Mouse (Mus musculus) lung, postnatal 25 days (tissue): ENCODE results near the gene Ifngr1.
"Not testable (repeated sequence)": the region's sequence is repeated elsewhere in the genome, so short reads cannot be mapped to it uniquely, and the experiment has no call there.

Experiments used
- DNase-seq: peaks from one replicate; pipeline ENCODE4 v3.0.0; 2022; ENCODE audit warnings: low spot score

The Ifngr1 gene

GRCm38 (mm10) chr10:19587281-19587680 lies 4.5 kb upstream of the Ifngr1 start:
- DNase-seq: no peak

GRCm38 (mm10) chr10:19589626-19590025 lies 2.1 kb upstream of the Ifngr1 start:
- DNase-seq: no peak

DNA sequence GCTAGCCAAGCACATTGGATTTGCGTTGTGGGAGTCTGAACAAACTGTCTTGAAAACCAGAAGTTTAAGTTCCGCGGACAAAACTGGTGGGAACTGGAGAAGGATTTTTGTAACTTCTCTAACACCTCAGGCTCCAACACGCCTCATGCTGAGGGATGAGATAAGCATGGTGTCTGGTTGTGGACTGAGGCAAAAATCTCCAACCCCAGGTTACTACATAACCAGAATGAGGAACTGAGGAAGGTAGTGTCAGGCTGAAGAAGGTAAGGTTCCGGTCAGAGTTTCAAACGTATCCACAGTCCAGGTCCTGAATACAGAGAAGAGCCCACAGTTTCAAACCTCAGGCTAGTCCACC lies 486 bp upstream of the Ifngr1 start:
- no peak for DNase-seq

DNA sequence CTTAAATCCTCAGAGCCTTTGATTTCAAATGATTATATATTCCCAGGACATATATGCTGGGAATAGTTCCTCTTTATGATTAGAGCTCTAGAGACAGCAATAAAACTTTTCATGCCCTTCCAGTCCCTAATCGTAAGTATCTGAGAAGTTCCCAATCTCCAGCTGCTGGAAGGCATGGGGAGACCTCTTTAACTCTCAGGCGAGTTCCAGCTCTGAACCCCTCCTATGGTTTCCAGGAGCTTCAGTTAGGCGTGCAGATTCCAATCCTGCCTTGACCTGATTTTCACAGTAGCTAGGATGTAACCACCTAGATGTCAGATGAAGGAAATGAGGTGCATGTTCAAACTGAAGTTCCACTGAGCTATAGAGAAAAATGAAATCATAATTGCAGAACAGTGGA lies 807 bp downstream of the Ifngr1 start:
- no peak for DNase-seq

- DNase-seq: no peak
These were observed 1.5 kb downstream of the Ifngr1 start for GRCm38 (mm10) chr10:19593296-19593695.

DNA sequence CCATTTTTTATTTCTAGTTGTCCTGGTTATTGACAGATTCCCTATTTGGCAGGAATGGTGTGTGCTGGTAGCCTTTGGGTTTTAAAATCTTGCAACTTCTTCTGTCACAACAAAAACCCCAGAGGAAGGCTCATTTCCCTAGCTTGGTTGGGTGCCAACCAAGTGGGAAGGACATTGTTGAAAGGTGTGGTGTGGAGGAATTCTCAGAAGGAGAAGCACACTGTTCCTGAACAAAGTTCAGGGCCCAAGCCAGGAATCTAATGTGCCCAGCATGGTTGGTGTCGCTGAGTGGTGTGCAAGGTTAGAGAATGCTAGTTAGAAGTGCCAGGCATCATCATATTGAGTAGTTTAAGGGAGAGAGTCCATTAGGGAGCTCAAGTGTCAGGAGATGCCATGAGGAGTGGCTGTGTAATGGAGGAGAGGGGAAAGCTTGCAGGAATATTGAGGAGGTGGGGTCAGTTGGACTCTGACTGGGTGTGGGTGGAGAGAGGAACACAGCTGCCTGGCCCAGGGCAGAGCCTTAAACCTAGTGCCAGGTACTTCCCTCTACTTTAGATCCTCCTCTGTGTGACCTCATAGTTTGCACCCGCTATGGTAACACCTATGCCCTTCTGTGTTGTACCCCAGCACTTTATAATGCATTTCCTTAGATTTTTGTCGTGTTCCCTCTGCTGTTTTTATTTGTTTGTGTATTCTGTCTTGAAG lies 2.6 kb downstream of the Ifngr1 start:
- DNase-seq: no peak

GRCm38 (mm10) chr10:19596866-19597265 lies 5.1 kb downstream of the Ifngr1 start:
- DNase-seq: no peak

DNA sequence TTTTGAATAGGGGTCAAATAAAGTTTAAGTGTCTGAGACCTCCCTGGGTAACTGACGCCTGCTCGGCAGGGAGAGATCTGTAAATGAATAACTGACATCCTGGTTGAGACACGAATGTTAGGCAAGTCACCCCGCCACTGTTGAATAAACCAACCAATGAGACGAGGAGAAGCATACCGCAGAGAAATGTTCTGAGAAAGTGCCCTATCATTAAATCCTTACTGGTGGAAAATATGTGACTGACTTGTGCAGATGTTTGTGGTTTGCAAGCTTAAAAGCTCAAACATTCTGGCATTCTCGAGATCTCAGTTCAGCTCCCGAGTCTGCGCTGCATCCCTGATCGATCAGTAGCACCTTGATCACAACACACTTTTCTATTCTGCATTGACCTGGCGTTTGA lies 6.3 kb downstream of the Ifngr1 start:
- no peak for DNase-seq

DNA sequence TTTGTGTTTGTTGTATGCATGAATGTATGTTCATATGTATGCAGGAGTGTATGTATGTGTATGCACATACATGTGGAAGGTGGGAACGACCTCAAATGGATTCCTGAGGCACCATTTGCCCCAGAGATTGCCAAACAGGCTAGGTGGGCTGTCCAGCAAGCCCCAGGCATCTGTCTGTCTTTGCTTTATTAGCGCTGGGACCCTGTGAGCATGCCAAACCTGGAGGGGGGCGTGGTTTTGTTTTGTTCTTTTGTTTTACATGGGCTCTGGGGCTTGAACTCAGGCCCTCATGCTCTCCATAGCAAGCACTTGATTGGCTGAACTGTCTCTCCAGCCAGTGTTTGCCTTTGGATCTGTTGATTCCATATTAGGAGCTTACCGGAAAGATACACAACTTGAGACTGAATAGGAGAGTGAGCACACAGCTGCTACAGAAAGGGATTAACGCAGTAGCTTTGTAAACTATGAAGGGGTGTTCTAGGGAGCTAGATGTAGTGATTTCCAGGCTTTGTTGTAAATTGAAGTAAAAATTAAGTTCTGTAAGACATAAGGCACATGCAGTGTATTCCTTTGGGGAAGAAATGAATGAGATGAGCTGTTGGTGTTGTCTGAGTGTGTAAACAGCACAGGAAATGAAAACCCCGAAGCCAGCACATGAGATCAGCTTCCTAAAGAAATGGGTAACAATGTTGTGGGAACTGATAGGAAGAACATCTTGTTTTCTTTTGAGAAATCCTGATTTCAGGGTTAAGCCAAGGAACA lies 7.8 kb downstream of the Ifngr1 start:
- no peak for DNase-seq

- peak; percentile 57 for DNase-seq
These were observed 8.3 kb downstream of the Ifngr1 start for GRCm38 (mm10) chr10:19600093-19600420.

DNA sequence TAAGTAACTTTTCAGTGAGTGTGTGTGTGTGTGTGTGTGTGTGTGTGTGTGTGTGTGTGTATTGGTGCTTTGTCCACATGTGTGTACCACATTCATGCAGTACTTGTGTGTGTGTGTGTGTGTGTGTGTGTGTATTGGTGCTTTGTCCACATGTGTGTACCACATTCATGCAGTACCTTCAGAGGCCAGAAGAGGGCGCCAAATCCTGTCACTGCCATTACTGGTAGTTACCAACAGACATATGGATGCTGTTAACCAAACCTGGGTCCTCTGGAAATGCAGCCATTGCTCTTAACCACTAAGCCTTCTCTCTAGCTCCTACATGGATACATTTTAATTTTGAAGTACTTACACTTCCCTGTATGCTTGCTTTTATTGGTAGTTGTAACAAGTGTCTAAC lies 9.8 kb downstream of the Ifngr1 start:
- not testable (repeated sequence) for DNase-seq

- no peak for DNase-seq
These were observed 11.5 kb downstream of the Ifngr1 start for GRCm38 (mm10) chr10:19603231-19603630.

DNA sequence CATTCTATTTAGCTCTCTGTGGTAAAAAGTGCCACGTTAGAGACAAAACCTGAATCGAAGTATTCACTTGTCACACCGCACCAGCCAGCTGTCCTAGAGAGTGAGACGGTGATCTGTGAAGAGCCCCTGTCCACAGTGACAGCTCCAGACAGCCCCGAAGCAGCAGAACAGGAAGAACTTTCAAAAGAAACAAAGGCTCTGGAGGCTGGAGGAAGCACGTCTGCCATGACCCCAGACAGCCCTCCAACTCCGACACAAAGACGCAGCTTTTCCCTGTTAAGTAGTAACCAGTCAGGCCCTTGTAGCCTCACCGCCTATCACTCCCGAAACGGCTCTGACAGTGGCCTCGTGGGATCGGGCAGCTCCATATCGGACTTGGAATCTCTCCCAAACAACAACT lies 17.4 kb downstream of the Ifngr1 start:
- DNase-seq: no peak

DNA sequence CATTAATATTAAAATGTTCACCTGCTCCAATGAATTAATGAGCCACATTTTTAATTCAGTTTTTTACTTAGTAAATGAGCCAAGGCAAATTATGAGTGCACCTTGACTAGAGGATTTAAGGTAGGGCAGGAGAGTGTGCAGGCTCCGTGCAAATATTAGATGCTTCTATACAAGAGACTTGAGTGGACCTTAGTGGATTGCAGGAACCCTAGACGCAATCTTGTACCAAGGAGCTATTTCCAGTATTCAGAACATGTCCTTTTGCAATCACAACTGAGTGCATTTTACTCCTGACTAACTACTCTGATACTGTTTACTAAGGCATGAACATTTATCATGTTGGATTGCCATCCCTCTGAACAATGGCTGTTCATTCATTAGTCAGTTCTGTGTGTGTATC lies 19.9 kb downstream of the Ifngr1 start:
- DNase-seq: no peak

DNA sequence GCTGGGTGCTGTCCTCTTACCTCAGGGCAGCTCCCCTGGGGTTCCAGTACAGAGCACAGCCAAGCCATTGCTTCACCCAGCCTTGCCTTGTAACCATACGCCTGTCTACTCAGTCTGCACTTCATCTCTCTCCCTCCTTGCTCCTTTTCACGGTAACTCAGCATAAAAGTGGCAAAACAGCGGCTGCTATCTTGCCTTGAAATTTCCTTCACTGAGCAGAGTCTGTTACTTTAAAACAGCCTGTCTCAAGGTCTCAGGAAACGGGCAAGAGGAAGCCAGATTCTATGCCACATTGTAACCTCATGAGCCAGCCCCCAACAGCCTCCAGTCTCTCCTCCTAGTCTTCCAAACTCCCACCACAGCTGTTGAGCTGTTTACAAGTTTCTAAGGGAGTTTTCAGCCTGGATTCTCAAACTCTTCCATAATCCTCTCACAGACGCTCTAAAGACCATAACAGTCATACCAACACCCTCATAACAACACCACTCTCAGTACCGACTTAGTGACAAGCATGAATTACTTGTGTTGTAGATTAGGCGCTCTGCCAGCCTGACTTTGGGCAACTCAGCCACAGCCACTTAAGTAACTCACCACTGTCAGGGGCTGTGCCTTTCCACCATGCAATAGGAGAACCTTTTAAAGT lies 21.5 kb downstream of the Ifngr1 start:
- DNase-seq: no peak

DNA sequence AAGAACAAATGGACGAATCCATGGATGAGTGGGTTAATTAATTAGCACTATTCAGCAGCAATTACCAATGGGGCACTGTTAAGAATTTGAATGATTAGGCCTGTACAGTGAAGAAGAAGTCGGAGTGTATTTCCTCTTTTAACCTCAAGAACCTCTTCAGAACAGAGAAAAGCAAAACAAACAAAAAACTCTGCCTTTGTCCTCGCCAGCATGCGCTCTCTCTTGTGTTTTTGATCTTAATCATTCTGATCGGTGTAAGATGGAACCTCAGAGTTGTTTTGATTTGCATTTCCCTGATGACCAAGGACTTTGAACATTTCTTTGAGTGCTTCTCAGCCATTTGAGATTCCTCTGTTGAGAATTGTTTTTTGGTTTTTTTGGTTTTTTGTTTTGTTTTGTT lies 28.0 kb downstream of the Ifngr1 start:
- DNase-seq: no peak

- peak; percentile 64 for DNase-seq
These were observed 29.8 kb downstream of the Ifngr1 start, which contains the start of gene Il22ra2 for GRCm38 (mm10) chr10:19621408-19622048. TSS of gene Il22ra2 (plus strand) at chr10:19621998.

DNA sequence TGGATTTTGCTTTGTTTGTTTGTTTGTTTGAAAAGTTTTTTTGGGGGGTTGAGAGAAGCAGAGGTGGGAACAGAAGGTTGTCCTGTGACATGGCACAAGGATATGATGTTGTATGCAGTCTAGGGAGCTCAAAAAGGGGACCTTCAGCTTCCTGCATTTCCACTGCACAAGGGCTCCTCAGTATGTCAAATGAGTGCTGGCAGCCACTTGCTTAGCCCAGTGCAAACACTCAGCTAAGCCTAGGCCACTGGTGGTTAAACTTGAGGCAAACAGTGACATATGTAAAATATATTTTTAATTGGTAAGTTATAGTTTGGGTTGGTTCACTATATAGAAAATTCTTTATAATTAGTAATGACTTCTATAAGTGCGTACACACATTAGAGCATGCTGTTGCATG lies 32.9 kb downstream of the Ifngr1 start:
- no peak for DNase-seq

- DNase-seq: no peak
These were observed 35.6 kb downstream of the Ifngr1 start for GRCm38 (mm10) chr10:19627342-19627741.

DNA sequence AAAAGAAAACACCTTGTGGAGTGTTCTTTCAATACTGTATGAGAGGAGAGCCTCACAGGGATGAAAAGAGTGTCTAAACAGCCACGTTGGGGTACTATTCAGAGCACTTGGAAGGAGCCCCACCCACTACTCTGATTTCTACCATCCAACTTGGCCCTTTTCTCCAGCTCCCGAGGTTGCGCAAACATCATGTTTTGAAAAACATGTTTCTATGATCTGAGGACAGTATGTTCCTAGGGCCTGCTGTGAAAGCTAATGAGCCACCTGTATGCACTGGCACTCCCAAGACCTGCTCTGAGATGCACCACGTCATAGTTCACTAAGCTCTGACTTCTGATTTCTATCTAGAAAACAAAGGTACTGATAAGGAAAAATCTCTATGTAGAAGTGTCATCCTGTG lies 36.0 kb downstream of the Ifngr1 start:
- DNase-seq: peak; percentile 74

GRCm38 (mm10) chr10:19631616-19632195 lies 40.0 kb downstream of the Ifngr1 start:
- no peak for DNase-seq

GRCm38 (mm10) chr10:19638851-19639250 lies 47.1 kb downstream of the Ifngr1 start:
- no peak for DNase-seq

DNA sequence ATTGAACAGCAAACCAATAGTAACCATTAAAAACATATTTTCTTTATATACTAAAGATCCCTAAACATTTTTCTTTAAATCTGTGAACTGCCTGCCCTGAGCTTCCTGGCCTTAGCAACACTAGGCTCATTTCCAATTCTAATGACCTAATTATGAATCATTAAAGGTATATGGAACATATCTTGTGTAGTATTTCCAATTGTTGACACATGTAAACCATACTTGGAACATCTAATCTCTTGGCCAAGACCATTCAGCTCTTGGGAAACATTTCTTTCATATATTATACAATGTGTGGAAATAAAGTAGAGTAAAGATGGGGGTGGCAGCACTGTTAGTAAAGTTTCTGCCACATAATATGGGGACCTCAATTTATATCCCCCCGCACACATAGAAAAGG lies 47.9 kb downstream of the Ifngr1 start:
- no peak for DNase-seq
